Mouse (Mus musculus): ENCODE results near the gene Dntt. TPM values are rescaled to one million over a fixed set of nuclear protein-coding genes. Genes with fewer than 3 reads are reported as not detected.

The Dntt gene
- total RNA-seq (2021) = not detected
- long read RNA-seq, experiment 1 = 0 reads
- long read RNA-seq, experiment 2 = 0 reads

DNA sequence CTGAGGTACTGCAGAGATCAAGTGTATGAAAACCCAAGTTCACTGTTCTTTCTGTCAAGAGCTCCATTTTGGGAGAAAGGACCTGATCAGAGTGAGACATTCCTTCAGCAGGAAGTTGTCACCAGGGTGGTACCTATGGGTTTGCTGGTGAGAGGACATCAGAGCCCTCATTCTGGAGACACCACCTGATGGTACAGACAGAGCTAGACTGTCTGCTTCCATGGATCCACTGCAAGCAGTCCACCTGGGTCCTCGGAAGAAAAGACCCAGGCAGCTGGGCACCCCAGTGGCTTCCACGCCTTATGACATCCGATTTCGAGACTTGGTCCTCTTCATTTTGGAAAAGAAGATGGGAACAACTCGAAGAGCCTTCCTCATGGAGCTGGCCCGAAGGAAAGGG lies at the start of gene Dntt:
TSS of gene Dntt (plus strand) at position 57 of the 400 bp plus-strand sequence.
- no peak for DNase-seq

DNA sequence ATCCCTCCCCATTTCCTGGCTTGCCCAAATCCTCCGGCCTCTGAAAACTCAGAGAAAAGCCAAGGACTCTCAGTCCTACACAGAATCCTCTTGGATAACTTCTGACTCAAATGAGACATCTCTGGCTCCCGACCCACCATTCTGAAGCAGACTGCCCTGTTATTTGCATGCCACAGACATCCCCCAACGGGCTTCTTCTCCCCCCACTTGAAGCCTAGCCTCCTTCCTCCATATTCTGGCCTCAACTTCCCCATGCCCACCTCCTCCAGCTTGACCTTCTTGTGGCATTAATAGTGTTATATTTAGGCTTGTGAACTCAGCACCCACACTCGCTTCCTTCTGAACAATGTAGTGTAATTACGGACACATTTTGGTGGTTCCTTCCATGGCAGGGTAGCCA lies 48.4 kb upstream of the Dntt start:
- DNase-seq = no peak

DNA sequence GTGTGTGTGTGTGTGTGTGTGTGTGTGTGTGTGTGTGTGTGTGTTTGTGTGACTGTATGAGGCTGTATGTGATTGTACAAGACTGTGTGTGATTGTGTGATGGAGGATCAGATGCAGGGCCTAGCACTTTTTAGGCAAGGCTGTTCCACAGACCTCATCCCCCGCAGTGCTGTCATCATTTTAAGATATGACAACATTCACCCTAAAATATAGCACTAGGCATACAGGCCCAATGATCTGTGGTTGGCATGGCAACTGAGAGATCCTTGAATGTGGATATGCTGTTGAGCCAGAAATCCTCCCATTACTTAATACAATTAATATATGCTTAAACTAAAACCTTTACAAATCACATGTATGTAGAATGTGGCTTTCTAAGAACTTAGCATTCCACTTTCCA lies 44.5 kb upstream of the Dntt start:
- DNase-seq = no peak

DNA sequence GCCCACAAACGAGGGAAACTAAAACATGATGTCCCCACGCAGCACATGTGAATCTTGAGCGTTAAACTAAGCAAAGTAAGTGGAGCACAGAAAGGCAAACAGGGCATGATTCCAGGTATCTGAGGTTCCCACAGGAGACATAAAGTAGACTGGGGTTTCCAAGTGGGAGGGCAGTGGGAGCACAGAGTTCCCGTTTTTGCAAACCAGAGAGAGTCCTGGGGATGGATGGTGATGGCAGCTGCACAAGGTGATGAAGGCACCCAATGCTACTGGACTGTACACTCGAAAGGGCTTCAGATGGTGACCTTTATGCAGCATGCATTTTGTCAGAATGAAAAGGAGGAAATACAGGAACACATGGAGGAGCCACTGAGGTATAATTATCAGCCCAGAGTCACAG lies 40.2 kb upstream of the Dntt start:
- DNase-seq = no peak

DNA sequence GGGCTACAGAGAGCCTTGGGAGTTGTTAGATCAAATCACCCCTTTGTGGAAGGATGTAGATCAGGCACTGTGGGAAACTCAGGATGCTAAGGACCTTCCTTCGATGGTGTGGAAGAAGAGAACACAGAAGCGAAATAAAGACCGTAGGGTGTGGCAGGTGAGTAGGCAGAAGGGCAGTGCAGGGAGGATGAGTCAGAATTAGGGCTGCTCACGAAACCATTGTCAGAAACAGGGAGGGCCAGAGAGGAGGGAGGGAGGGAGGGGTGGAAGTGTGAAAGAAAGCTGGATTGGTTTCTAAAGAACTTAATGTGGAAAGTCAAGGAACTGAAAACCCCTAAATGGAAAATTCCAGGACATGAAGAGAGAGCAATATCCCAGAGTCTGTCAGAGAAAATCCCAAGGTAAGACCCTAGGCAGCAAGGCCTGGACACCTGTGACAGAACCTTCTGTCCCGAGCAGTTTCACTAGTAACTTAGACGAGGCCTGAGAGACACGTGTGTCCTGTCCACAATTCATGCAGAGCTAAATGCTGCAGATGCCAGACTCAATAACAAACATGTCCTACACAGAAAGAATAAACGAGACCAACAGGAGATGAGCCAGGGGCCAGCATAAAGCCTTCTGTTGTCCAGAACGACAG lies 39.0 kb upstream of the Dntt start:
- DNase-seq = no peak

DNA sequence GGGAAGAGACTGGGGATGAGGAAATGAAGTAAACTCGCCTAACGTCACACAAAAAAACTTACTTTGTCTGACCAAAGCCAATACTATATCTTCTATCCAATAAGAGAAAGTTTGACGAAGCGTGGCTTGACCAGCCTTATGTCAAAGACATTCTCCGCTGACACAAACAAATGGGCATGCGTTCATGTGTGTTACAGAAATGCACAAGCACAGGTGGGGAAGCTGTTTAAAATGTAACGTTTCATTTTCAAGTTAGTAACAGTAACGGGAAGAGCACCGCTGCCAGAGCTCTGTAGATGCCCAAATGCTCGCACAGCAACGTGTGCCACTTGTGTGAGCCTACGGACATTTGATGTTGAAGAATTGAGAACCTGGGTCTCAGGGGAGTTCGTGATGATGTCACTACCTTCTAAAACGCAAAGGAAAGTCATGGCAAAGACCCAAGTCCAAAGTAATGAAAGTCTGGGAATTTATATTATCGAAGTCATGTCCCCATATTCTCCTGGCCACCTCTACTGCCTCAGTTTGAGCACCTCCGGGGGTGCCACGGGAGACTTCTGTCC lies 38.2 kb upstream of the Dntt start:
- no peak for DNase-seq

DNA sequence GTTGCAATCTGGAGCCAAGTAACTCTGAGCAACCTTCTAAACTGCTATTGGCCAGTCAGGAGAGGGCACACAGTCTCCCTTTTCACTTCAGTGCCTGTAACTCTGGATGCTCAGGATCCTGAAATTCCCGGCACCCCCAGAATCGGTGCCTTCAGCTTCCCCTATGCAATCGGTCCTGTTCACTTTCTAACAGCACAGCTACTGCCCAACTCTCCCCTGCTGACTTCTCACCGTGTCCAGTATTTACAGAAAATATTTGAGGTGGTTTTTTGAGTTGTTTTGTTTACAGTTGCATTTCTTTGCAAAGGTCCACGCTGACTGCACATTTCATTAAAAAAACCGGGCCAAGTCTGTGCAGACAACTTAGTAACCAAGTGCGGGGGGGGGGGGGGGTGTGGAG lies 37.4 kb upstream of the Dntt start:
- no peak for DNase-seq

DNA sequence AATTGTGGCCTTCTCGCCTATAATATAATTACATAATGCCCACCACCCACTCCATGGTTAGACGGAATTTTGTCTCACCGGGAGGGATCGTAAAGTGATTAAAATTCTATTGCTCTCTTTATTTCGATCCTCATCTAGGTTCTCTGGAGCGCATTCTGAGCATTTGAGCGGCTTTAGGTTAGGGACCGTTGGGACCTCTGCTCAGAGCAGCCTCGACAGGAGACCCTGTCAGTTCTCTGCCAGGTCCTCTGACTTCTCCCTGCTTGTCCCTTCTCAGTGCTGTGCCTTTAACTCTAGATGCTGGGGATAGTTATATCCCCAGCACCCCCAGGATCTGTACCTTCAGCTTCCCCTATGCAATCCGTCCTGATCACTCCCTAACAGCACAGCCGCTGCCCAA lies 37.0 kb upstream of the Dntt start:
- DNase-seq = no peak

DNA sequence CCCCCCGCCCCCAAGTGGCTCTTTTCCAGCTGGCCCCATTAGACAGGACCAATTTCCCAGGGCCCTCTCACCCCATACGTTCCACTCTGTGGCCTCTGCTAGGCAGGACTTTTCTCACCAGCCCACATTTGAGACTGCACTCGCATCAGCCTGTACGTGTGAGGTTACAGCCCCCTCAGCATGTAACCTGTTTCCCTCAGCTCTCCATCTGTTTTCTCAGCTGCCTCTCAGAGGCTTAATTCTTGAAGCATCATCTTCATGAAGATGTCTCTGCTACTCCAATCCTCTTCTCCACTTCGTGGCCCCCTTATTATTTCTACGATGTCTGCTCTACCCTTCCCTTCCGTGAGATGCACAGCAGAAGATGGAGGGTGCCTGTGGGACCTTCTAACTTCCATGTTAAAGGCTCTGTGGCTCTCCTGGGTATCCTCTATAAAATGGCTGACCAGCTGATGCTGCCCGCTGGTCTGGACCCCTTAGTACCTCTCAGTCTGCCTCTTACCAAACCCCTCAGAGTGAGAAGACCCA lies 36.5 kb upstream of the Dntt start:
- DNase-seq = no peak

DNA sequence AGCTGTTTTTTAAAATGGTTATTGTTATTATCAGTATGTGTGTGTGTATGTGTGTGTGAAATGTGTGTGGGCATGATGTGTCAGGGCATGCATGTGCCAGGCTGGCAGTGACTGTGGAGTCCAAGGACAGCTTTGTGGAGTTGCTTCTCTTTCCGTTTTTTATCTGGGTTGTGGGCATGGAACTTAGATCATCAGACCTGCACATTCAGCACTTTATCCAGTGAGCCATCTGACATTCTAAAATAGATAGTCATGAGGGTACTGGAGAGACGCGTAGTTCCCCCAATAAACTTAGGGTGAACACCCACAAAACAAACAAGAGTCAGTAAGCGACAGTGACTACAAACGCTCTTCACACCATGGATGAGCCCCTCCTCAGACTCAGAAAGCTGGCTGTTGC lies 35.7 kb upstream of the Dntt start:
- DNase-seq = no peak

DNA sequence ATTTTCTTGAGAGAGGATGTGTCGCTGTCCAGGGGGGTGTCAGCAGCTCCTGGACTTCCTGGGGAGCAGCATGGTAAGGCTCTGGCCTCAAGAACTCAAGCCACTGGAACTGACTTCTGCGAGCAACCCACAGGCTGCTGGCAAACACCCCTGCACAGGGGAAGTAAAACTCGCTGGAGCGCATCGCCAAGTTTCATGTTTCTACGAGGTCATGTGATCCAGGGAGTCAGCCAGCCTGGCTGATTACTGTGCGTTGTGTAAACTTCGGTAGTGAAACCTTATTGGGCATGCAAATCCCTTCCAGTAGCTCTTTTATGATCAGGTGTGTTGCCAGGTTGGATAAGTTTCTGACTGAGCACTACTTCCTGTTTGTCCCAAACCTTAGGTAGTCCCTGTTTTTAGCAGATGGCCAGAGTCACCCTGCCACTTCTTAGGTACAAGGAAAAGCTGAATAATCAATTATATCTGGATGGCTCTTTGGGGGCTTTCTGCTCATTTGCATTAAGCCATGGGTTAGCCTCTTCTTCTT lies 35.0 kb upstream of the Dntt start, which contains the start of gene Blnk:
TSS of gene Blnk (minus strand) at position 479 of the 529 bp plus-strand sequence.
- peak; percentile 50 to 59 for DNase-seq

DNA sequence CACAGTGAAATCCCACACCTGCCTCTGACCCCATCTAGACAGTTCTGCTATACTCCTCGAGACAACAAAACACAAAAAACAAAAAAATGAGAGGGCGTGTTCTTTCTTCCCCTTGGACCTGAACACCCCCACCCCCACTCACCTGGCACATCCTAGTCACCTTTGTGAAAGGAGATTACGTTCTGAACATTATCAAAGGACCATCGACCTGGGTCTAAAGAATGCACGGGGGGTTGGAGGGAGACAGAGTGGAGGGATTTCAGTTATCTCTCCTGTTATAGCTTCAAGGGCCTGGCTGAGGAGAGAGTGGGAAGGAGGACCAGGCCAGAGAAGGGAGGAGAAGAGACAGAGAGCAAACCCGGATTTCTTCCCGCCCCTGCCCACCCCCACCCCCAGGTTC lies 34.2 kb upstream of the Dntt start:
- no peak for DNase-seq

DNA sequence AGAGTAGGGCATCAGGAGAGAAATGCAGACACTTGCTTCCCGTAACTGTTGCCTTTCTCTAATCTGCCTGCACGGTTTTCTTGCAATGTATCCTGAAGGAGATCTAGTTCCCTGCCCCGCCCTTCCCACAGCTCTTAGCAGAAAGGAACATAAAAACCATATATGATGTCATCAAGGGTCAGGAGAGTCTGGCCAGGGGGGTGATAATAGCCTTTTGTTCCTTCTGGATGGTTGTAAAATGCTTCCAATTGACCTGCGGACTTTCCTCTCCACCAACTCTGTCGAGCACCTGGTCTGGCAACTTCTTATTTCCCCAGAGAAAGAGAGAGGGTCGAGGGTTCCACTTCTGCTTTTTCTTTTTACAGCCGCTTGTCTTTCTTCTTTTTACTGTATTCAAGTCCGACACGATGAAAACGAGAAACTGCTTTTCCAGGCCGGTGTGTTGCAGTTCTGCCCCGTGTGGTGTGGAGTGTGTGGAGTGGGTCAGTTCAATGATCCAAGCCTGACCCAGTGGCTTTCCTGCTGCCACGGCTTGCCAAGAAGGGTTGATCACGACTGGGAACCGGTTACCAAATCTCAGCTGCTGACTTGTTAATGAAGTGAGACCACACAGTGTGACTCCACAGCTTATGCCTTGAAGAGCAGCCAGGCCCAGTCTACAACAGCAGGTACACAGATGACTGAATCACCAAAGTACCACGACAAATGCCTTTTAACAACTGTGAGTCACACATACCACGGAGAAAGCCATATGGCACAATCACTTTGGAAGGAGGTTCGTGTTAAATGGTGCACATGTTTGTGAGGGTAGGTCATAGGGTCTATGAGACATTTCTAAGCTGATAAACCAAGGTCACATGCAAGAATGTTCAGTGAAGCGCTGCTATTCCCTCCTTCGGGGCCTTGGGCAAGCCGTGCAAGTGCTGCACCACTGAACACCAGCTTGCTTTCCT lies 33.4 kb upstream of the Dntt start:
- DNase-seq = no peak

DNA sequence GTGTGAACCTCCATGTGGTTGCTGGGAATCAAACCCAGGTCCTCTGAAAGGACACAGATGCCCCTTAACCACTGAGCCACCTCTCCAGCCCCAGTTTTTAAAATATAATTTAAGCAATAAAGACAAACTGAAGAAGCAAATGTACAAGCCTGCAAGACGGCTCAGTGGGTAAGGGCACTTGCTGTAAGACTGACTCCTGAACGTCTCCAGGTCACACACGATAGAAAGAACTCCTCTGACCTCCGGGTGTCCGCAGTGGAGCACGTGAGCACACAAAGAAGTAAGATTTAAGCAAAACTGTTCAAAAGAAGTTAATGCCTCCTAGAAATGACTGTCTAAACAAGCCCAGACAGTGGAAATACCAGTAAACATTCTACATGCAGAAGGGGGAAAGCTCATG lies 32.4 kb upstream of the Dntt start:
- DNase-seq = no peak

DNA sequence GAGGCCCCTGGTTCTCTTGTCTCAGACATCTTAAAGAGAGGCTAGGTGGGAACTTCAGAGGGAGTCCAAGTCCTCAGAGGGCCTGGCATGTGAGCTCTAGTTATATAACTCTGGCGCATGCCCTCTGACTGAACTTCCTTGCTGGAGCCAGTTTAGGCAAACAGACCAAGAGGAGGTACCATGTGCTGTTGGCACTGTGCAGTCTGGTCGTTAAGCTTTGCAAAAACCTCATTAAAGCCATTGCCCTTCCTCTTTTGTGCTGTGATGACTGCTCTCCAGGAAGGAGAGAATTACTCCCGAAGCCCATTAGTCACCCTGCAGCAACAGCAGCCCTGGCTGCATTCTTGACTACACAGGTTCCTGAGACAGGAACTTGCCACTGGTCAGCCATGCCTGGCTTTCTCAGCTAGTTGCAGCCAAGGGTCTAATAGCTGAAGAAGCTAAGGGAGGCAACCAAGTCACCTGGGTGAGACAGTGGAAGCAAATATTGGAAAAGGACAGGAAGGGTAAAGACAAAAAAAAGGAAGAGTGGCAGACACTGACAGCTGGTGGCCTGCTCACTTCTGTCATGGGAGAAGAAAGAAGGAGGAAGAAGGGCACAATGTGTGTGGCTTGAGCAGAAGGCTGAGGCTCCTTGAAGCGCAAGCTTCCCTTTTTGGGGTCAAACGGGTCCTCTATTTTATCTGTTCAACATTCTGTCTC lies 30.5 kb upstream of the Dntt start:
- DNase-seq = peak in 1 of 2 experiments; percentile 4

DNA sequence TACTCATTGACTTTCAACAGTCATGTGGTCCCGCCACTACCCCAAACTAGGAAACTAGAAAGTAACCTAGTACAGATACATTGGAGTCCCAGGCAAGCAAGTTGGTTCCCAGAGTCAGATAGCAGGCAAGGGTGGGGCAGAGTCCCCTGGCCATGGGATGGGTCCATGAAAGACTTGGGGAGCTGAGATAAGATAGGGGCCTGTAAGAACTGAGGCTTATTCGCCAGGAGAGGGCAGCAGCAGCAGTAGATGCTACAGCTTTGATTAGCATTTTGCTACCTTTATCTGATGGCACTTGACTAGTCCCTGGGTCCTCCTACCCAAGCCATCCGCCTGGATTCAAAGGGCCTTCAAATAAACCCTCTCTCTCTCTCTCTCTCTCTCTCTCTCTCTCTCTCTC lies 29.5 kb upstream of the Dntt start:
- DNase-seq = no peak

DNA sequence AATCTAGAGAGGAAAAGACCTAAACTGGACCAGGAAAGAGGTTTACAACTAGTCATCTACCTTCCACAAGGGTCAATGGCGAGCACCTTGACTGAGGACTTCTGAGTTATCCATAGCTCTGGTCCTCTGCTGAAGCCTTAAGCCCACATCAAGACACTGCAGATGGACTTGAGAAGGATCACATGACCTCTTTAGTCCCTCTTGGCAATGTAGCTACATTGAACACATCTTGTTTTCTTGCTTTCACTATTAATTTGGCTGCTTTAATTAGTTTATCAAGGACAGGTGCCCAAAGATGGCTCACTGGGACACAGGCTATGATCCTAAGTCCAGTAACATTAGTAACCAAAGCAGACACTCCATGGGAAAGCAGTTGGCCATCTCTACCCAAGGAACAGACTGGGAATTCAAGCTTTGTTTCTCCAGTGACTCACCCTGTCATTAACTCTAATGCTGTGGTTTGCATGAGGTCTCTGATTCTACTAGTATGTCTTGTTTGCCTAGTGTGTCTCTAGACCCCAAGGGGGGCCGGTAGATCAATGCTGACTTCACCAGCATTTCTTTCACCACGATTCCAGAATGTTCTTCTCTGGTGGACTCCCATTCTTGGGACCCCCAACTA lies 25.3 kb upstream of the Dntt start:
- DNase-seq = no peak

DNA sequence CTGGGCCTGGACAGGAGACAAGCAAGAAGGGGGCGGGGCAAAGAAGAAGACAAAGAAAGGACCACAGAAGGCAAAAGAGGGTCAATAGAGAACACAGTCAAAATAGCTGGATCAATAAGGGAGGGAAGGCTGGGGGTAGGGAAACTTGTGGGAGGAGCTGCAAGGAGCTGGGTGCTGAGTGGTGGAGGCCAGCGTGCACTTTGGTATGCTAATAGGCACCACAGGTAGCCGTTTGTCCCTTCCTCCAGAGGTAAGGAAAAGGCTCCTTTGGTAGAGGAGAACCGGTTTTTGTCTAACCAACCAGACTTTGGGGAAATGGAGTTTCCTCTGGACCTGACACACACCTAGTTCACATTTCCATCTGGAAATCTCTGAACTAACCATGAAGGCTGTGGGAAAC lies 22.5 kb upstream of the Dntt start:
- DNase-seq = no peak

DNA sequence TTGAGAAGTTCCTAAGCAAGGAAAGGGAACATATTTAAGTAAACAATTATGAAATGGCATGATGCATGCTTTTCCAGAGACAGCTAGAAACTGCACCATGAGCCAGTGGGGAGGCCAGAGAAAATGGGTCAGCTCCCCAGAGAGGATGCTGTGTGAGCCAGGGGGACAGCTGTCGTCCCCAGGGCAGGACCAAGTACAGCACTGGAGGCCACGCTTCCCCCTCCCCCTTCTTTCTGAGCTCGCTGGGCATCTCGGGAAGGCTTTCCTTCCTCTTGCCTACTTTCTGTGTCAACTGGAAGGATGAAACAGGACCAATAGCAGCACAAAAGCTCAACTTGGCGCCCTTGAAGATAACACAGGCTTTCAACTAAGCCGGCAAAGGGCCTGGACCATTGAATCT lies 21.7 kb upstream of the Dntt start:
- no peak for DNase-seq

DNA sequence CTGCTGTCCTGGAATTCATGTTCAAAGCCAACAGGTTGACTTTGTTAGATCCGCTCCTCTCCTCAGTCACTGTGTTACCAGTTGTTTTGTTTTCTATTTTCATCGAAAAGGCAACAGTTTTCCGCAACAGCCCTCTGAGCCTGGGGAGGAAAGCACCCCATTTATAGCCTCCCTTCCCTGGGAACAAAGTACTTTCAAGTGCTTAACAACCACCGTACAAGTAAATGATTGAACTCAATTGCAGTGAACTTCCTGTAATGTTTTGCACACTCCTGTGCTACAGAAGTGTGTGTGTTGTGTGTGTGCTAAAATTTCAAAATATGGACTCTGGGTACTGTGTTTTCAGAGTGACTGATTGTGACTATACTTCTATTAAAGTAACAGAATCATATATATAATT lies 21.3 kb upstream of the Dntt start:
- DNase-seq = no peak

DNA sequence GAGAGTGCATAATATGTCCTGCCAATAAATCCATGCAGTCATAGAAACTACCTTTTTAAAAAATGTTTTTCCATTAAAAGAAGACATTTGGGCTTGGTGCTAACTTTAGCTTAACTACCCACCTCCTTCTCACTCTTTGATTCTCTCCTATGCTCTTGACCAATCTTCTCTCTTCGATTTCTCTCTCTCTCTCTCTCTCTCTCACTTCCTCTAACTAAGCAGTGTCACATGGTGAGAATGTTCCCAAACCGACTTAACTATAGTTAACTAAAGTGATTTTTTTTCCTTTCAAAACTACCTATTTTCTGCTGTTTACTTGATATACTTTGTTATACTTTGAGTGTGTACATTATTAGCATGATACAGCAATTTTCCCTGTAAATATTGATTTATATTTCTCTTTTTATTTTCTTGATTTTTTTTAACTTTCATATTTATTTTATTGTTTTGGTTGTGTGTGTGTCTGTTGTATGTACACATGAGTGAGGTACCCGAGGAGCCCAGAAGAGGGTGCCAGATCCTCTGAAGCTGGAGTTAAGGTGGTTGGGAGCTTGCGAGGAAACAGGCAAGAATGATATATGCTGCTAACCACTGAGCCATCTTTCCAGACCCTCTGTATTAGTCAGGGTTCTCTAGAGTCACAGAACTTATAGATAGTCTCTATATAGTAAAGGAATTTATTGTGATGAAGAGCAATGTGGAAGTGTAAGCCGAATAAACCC lies 20.2 kb upstream of the Dntt start:
- DNase-seq = no peak
